Mouse (Mus musculus) thymus, postnatal 25 days (tissue): ENCODE data around the gene Mon1a.

Experiments used
- DNase-seq: peaks from one replicate; pipeline ENCODE4 v3.0.0; 2022

The Mon1a gene

GRCm38 (mm10) chr9:107910025-107910769 is 22.2 kb downstream of the Mon1a start:
- no peak for DNase-seq

GRCm38 (mm10) chr9:107914764-107915420 is 26.9 kb downstream of the Mon1a start:
- no peak for DNase-seq

- DNase-seq: no peak
Observed at GRCm38 (mm10) chr9:107917895-107918608, 30.1 kb downstream of the Mon1a start.

- no peak for DNase-seq
Observed at GRCm38 (mm10) chr9:107918884-107919283, 30.9 kb downstream of the Mon1a start.

- DNase-seq: no peak
Observed at GRCm38 (mm10) chr9:107919441-107919840, 31.5 kb downstream of the Mon1a start.

- DNase-seq: peak; percentile 57
Observed at GRCm38 (mm10) chr9:107923021-107923420, 35.1 kb downstream of the Mon1a start.

- DNase-seq: no peak
Observed at GRCm38 (mm10) chr9:107923956-107924355, 36.0 kb downstream of the Mon1a start.

GRCm38 (mm10) chr9:107925251-107925650 is 37.3 kb downstream of the Mon1a start:
- DNase-seq: no peak

GRCm38 (mm10) chr9:107926920-107927420 is 39.0 kb downstream of the Mon1a start:
- no peak for DNase-seq

GRCm38 (mm10) chr9:107927749-107928148 is 39.8 kb downstream of the Mon1a start:
- no peak for DNase-seq

- no peak for DNase-seq
Observed at GRCm38 (mm10) chr9:107928169-107928568, 40.2 kb downstream of the Mon1a start, which contains the start of gene Actl11. Actl11 (plus strand) TSS chr9:107928469.

GRCm38 (mm10) chr9:107932221-107932620 is 44.3 kb downstream of the Mon1a start:
- no peak for DNase-seq

- no peak for DNase-seq
Observed at GRCm38 (mm10) chr9:107934146-107934545, 46.2 kb downstream of the Mon1a start.

- no peak for DNase-seq
Observed at GRCm38 (mm10) chr9:107935374-107935773, 47.4 kb downstream of the Mon1a start, which contains the start of gene Camkv. Camkv (plus strand) TSS chr9:107935674.

GRCm38 (mm10) chr9:107935790-107936214 is 47.9 kb downstream of the Mon1a start:
- DNase-seq: peak; percentile 87

GRCm38 (mm10) chr9:107936215-107936822 is 48.4 kb downstream of the Mon1a start:
- DNase-seq: peak; percentile 28

- no peak for DNase-seq
Observed at GRCm38 (mm10) chr9:107936831-107937230, 48.9 kb downstream of the Mon1a start.

GRCm38 (mm10) chr9:107947241-107948194 is 59.6 kb downstream of the Mon1a start:
- DNase-seq: no peak

GRCm38 (mm10) chr9:107949184-107949921 is 61.4 kb downstream of the Mon1a start:
- DNase-seq: no peak

- no peak for DNase-seq
Observed at GRCm38 (mm10) chr9:107949922-107950235, 61.9 kb downstream of the Mon1a start, which contains the start of gene Traip. Traip (plus strand) TSS chr9:107950136.
